Mouse (Mus musculus): ENCODE measurements around the gene Fam71a. TPM values are rescaled to one million over a fixed set of nuclear protein-coding genes. Genes with fewer than 3 reads are reported as not detected.

Gene Fam71a
- not detected for total RNA-seq (2021)
- long read RNA-seq, experiment 1: 0 reads
- long read RNA-seq, experiment 2: 0 reads

- no peak for DNase-seq (ENCODE audit: low spot score in 2 of 2)
Measured at GRCm38 (mm10) chr1:191164717-191165116, at the start of gene Fam71a. Fam71a (minus strand) TSS chr1:191164817.

GRCm38 (mm10) chr1:191211096-191211495 is 46.5 kb upstream of the Fam71a start:
- DNase-seq (ENCODE audit: low spot score in 2 of 2): no peak

- no peak for DNase-seq (ENCODE audit: low spot score in 2 of 2)
Measured at GRCm38 (mm10) chr1:191205791-191206190, 41.2 kb upstream of the Fam71a start.

GRCm38 (mm10) chr1:191204876-191205275 is 40.3 kb upstream of the Fam71a start:
- no peak for DNase-seq (ENCODE audit: low spot score in 2 of 2)

GRCm38 (mm10) chr1:191203496-191203895 is 38.9 kb upstream of the Fam71a start:
- no peak for DNase-seq (ENCODE audit: low spot score in 2 of 2)

GRCm38 (mm10) chr1:191202208-191202952 is 37.8 kb upstream of the Fam71a start:
- DNase-seq (ENCODE audit: low spot score in 2 of 2): no peak

GRCm38 (mm10) chr1:191200816-191201602 is 36.4 kb upstream of the Fam71a start:
- no peak for DNase-seq (ENCODE audit: low spot score in 2 of 2)

GRCm38 (mm10) chr1:191197916-191198315 is 33.3 kb upstream of the Fam71a start:
- no peak for DNase-seq (ENCODE audit: low spot score in 2 of 2)

GRCm38 (mm10) chr1:191196016-191196415 is 31.4 kb upstream of the Fam71a start:
- no peak for DNase-seq (ENCODE audit: low spot score in 2 of 2)

- DNase-seq (ENCODE audit: low spot score in 2 of 2): peak in 1 of 2 experiments; percentile 37
Measured at GRCm38 (mm10) chr1:191193657-191194424, 29.2 kb upstream of the Fam71a start.

GRCm38 (mm10) chr1:191192751-191193150 is 28.1 kb upstream of the Fam71a start:
- no peak for DNase-seq (ENCODE audit: low spot score in 2 of 2)

GRCm38 (mm10) chr1:191192213-191192612 is 27.6 kb upstream of the Fam71a start:
- no peak for DNase-seq (ENCODE audit: low spot score in 2 of 2)

GRCm38 (mm10) chr1:191189671-191190372 is 25.2 kb upstream of the Fam71a start:
- no peak for DNase-seq (ENCODE audit: low spot score in 2 of 2)

GRCm38 (mm10) chr1:191186386-191186770 is 21.8 kb upstream of the Fam71a start:
- DNase-seq (ENCODE audit: low spot score in 2 of 2): no peak

GRCm38 (mm10) chr1:191185761-191186385 is 21.3 kb upstream of the Fam71a start:
- peak in 1 of 2 experiments; percentile 28 for DNase-seq (ENCODE audit: low spot score in 2 of 2)

GRCm38 (mm10) chr1:191184841-191185251 is 20.2 kb upstream of the Fam71a start:
- DNase-seq (ENCODE audit: low spot score in 2 of 2): peak in 1 of 2 experiments; percentile 38

GRCm38 (mm10) chr1:191184066-191184815 is 19.6 kb upstream of the Fam71a start:
- DNase-seq (ENCODE audit: low spot score in 2 of 2): peak in 1 of 2 experiments; percentile 24

GRCm38 (mm10) chr1:191183163-191184065 is 18.8 kb upstream of the Fam71a start:
- DNase-seq (ENCODE audit: low spot score in 2 of 2): peak; percentile 99 to 100

Measured in adrenal gland, adult 18-20 months (tissue).